Mouse (Mus musculus): ENCODE results near the gene Zbtb16. TPM values are rescaled to one million over a fixed set of nuclear protein-coding genes. Genes with fewer than 3 reads are reported as not detected.

The Zbtb16 gene
- polyA plus RNA-seq, 1 experiment from 2014 or later, result 2.5 TPM

GRCm38 (mm10) chr9:48837181-48837580 lies 1.2 kb upstream of the Zbtb16 start:
- peaks cover 1% of the 10 kb centered on the region; the same call in 1 of the 2 replicates for H3K36me3 ChIP-seq (replicated peaks; ENCODE audit: insufficient read depth, low read length)
- H3K4me3 ChIP-seq (ENCODE audit: low read depth, low read length), result peak overlapping the region; percentile 66; the same call in 1 of the 2 replicates
- peaks cover 3% of the 10 kb centered on the region; the same call in 1 of the 2 replicates for H3K4me1 ChIP-seq (ENCODE audit: insufficient read depth)
- WGBS (ENCODE audit: insufficient replicate concordance), result 4% methylated on average over 14 of the region's 14 CpGs
- no peak overlapping the region for H3K9ac ChIP-seq (replicated peaks)
- H3K27ac ChIP-seq (ENCODE audit: low read depth), result no peak overlapping the region
- H3K27me3 ChIP-seq (ENCODE audit: insufficient read depth, low read length), result peaks cover 50% of the 10 kb centered on the region
- H3K9me3 ChIP-seq (ENCODE audit: low read length), result no peaks in the 10 kb centered on the region
- DNase-seq (no peak), ATAC-seq (no peak)
- TF ChIP-seq CTCF (IDR thresholded peaks at IDR 0.05; ENCODE audit: low read depth) (peak; percentile 32), EP300 (IDR thresholded peaks at IDR 0.05; ENCODE audit: low read depth) (no peak)
- H3K4me2 ChIP-seq (ENCODE audit: low read depth, low read length), result peak overlapping the region; percentile 70

GRCm38 (mm10) chr9:48836566-48836930 lies 526 bp upstream of the Zbtb16 start:
- Histone ChIP-seq H3K27ac (ENCODE audit: low read depth) (0 out of 2 replicates have a peak overlapping the region, but pooled peaks have one; percentile 2), H3K4me3 (ENCODE audit: low read depth, low read length) (peak overlapping the region; percentile 66), H3K9me3 (ENCODE audit: low read length) (no peaks in the 10 kb centered on the region), H3K27me3 (ENCODE audit: insufficient read depth, low read length) (peaks cover 50% of the 10 kb centered on the region), H3K4me1 (ENCODE audit: insufficient read depth) (peaks cover 7% of the 10 kb centered on the region), H3K9ac (replicated peaks) (peak overlapping the region; percentile 46), H3K36me3 (replicated peaks; ENCODE audit: insufficient read depth, low read length) (peaks cover 7% of the 10 kb centered on the region), H3K4me2 (ENCODE audit: low read depth, low read length) (peak overlapping the region; percentile 70)
- DNase-seq (no peak), ATAC-seq (0 out of 2 replicates have a peak, but pooled peaks have one; percentile 0)
- 3% methylated on average over 12 of the region's 12 CpGs for WGBS (ENCODE audit: insufficient replicate concordance)
- TF ChIP-seq CTCF (IDR thresholded peaks at IDR 0.05; ENCODE audit: low read depth) (no peak), EP300 (IDR thresholded peaks at IDR 0.05; ENCODE audit: low read depth) (no peak)

GRCm38 (mm10) chr9:48834541-48835411 lies 1.2 kb downstream of the Zbtb16 start:
- H3K36me3 ChIP-seq (replicated peaks; ENCODE audit: insufficient read depth, low read length), result peaks cover 13% of the 10 kb centered on the region
- no peak for DNase-seq
- H3K27ac ChIP-seq (ENCODE audit: low read depth), result peak overlapping the region; percentile 73; the same call in 1 of the 2 replicates
- TF ChIP-seq EP300 (IDR thresholded peaks at IDR 0.05; ENCODE audit: low read depth), result no peak
- no peak for TF ChIP-seq CTCF (IDR thresholded peaks at IDR 0.05; ENCODE audit: low read depth)
- peak overlapping the region; percentile 71 for H3K9ac ChIP-seq (replicated peaks)
- WGBS (ENCODE audit: insufficient replicate concordance), result 2% methylated on average over 65 of the region's 65 CpGs
- no peaks in the 10 kb centered on the region for H3K9me3 ChIP-seq (ENCODE audit: low read length)
- no peak for ATAC-seq
- peaks cover 47% of the 10 kb centered on the region for H3K27me3 ChIP-seq (ENCODE audit: insufficient read depth, low read length)
- peaks cover 7% of the 10 kb centered on the region for H3K4me1 ChIP-seq (ENCODE audit: insufficient read depth)
- H3K4me2 ChIP-seq (ENCODE audit: low read depth, low read length), result peak overlapping the region; percentile 70
- peak overlapping the region; percentile 66 for H3K4me3 ChIP-seq (ENCODE audit: low read depth, low read length)

GRCm38 (mm10) chr9:48834006-48834405 lies 2.0 kb downstream of the Zbtb16 start:
- no peaks in the 10 kb centered on the region for H3K9me3 ChIP-seq (ENCODE audit: low read length)
- H3K27ac ChIP-seq (ENCODE audit: low read depth), result no peak overlapping the region
- peak overlapping the region; percentile 66 for H3K4me3 ChIP-seq (ENCODE audit: low read depth, low read length)
- H3K9ac ChIP-seq (replicated peaks), result peak overlapping the region; percentile 71
- DNase-seq (no peak), ATAC-seq (no peak)
- H3K4me1 ChIP-seq (ENCODE audit: insufficient read depth), result peaks cover 7% of the 10 kb centered on the region
- TF ChIP-seq CTCF (IDR thresholded peaks at IDR 0.05; ENCODE audit: low read depth) (no peak), EP300 (IDR thresholded peaks at IDR 0.05; ENCODE audit: low read depth) (no peak)
- 32% methylated on average over 4 of the region's 4 CpGs for WGBS (ENCODE audit: insufficient replicate concordance)
- H3K36me3 ChIP-seq (replicated peaks; ENCODE audit: insufficient read depth, low read length), result peaks cover 13% of the 10 kb centered on the region
- peaks cover 45% of the 10 kb centered on the region for H3K27me3 ChIP-seq (ENCODE audit: insufficient read depth, low read length)
- H3K4me2 ChIP-seq (ENCODE audit: low read depth, low read length), result peak overlapping the region; percentile 70

GRCm38 (mm10) chr9:48833493-48833892 lies 2.5 kb downstream of the Zbtb16 start:
- H3K4me3 ChIP-seq (ENCODE audit: low read depth, low read length), result peak overlapping the region; percentile 66
- H3K4me1 ChIP-seq (ENCODE audit: insufficient read depth), result peaks cover 7% of the 10 kb centered on the region
- peaks cover 45% of the 10 kb centered on the region for H3K27me3 ChIP-seq (ENCODE audit: insufficient read depth, low read length)
- H3K36me3 ChIP-seq (replicated peaks; ENCODE audit: insufficient read depth, low read length), result peaks cover 13% of the 10 kb centered on the region
- ATAC-seq, result no peak
- H3K27ac ChIP-seq (ENCODE audit: low read depth), result no peak overlapping the region
- WGBS (ENCODE audit: insufficient replicate concordance), result 88% methylated on average over 11 of the region's 11 CpGs
- no peak for TF ChIP-seq EP300 (IDR thresholded peaks at IDR 0.05; ENCODE audit: low read depth)
- no peak for TF ChIP-seq CTCF (IDR thresholded peaks at IDR 0.05; ENCODE audit: low read depth)
- H3K9me3 ChIP-seq (ENCODE audit: low read length), result no peaks in the 10 kb centered on the region
- peak overlapping the region; percentile 70 for H3K4me2 ChIP-seq (ENCODE audit: low read depth, low read length)
- DNase-seq, result no peak
- H3K9ac ChIP-seq (replicated peaks), result no peak overlapping the region

DNA sequence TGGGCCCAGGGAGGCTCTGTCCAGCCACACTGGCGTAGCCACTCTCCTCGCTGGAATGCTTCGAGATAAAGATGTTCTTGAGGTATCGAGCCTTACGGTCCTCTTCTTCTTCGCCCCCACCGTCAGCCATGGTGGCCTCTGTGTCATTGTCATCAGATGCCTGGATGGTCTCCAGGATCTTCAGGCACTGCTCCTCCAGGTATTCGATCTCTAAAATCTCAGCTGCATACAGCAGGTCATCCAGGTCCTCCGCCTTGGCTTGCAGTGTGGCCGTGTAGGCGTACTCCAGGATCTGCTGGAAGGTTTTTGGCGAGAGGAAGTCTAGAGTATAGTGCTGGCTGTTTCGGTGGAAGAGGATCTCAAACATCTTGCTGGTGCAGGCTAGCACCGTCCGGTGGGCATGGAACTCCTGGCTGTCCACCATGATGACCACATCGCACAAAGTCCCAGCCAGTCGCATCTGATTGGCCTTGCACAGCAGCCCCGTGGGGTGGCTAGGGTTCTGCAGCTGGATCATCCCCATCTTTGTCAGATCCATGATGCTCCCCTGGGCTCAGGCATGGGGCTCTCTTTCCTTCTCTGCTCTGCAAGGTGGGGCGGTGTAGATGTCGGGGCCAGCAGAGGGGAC lies 3.4 kb downstream of the Zbtb16 start:
- DNase-seq (no peak), ATAC-seq (no peak)
- Histone ChIP-seq H3K27ac (ENCODE audit: low read depth) (no peak overlapping the region), H3K4me3 (ENCODE audit: low read depth, low read length) (no peak overlapping the region), H3K9me3 (ENCODE audit: low read length) (no peaks in the 10 kb centered on the region), H3K36me3 (replicated peaks; ENCODE audit: insufficient read depth, low read length) (peaks cover 13% of the 10 kb centered on the region), H3K4me1 (ENCODE audit: insufficient read depth) (peaks cover 7% of the 10 kb centered on the region), H3K9ac (replicated peaks) (no peak overlapping the region), H3K27me3 (ENCODE audit: insufficient read depth, low read length) (peaks cover 39% of the 10 kb centered on the region), H3K4me2 (ENCODE audit: low read depth, low read length) (no peak overlapping the region)
- TF ChIP-seq CTCF (IDR thresholded peaks at IDR 0.05; ENCODE audit: low read depth) (no peak), EP300 (IDR thresholded peaks at IDR 0.05; ENCODE audit: low read depth) (no peak)
- 74% methylated on average over 20 of the region's 20 CpGs for WGBS (ENCODE audit: insufficient replicate concordance)
